Mouse (Mus musculus): ENCODE results near the gene Slc1a2. TPM values are rescaled to one million over a fixed set of nuclear protein-coding genes. Genes with fewer than 3 reads are reported as not detected.

Gene Slc1a2
- polyA plus RNA-seq (2016; fragmentation: Nextera tagmentation; extraction: Ambion mirVana), result 7.9 and 11.4 TPM in 2 replicates

GRCm38 (mm10) chr2:102658163-102658660, at the start of gene Slc1a2:
Slc1a2 (plus strand) TSS chr2:102658659.
- H3K27me3 ChIP-seq (ENCODE audit: low read depth, poor library complexity, severe bottlenecking), result peaks cover 33% of the 10 kb centered on the region
- peaks cover 69% of the 10 kb centered on the region for H3K4me1 ChIP-seq
- H3K36me3 ChIP-seq, result no peaks in the 10 kb centered on the region
- H3K9me3 ChIP-seq (replicated peaks), result no peaks in the 10 kb centered on the region
- DNase-seq (ENCODE audit: low spot score), result peak; percentile 56
- H3K4me3 ChIP-seq, result peak within 1 kb of the TSS; percentile 87
- peak within 1 kb of the TSS; percentile 94 for H3K27ac ChIP-seq (replicated peaks)
- 2% methylated on average over 20 of the region's 20 CpGs for WGBS

- Histone ChIP-seq H3K27me3 (ENCODE audit: low read depth, poor library complexity, severe bottlenecking) (no peaks in the 10 kb centered on the region), H3K9me3 (replicated peaks) (no peaks in the 10 kb centered on the region), H3K4me1 (no peaks in the 10 kb centered on the region), H3K36me3 (no peaks in the 10 kb centered on the region), H3K27ac (replicated peaks) (no peak overlapping the region), H3K4me3 (no peak overlapping the region)
- no peak for DNase-seq (ENCODE audit: low spot score)
- WGBS, result 98% methylated on average over 4 of the region's 4 CpGs
These were observed 48.0 kb upstream of the Slc1a2 start for GRCm38 (mm10) chr2:102610485-102610884.

GRCm38 (mm10) chr2:102616637-102617036, 41.8 kb upstream of the Slc1a2 start:
- no peak overlapping the region for H3K4me3 ChIP-seq
- DNase-seq (ENCODE audit: low spot score), result no peak
- WGBS, result 82% methylated on average over 2 of the region's 2 CpGs

GRCm38 (mm10) chr2:102620744-102621429, 37.6 kb upstream of the Slc1a2 start:
- Histone ChIP-seq H3K4me3 (no peak overlapping the region), H3K27me3 (ENCODE audit: low read depth, poor library complexity, severe bottlenecking) (no peaks in the 10 kb centered on the region), H3K27ac (replicated peaks) (peak overlapping the region; percentile 25), H3K9me3 (replicated peaks) (no peaks in the 10 kb centered on the region), H3K36me3 (no peaks in the 10 kb centered on the region), H3K4me1 (peaks cover 7% of the 10 kb centered on the region; the same call in 1 of the 2 replicates)
- WGBS, result 78% methylated on average over 12 of the region's 12 CpGs
- DNase-seq (ENCODE audit: low spot score), result no peak

More at GRCm38 (mm10) chr2:102616637-102617036, 41.8 kb upstream of the Slc1a2 start:
- no peaks in the 10 kb centered on the region for H3K36me3 ChIP-seq
- no peak overlapping the region for H3K27ac ChIP-seq (replicated peaks)
- H3K4me1 ChIP-seq, result peaks cover 7% of the 10 kb centered on the region; the same call in 1 of the 2 replicates
- H3K27me3 ChIP-seq (ENCODE audit: low read depth, poor library complexity, severe bottlenecking), result no peaks in the 10 kb centered on the region
- H3K9me3 ChIP-seq (replicated peaks), result no peaks in the 10 kb centered on the region

- Histone ChIP-seq H3K4me1 (peaks cover 7% of the 10 kb centered on the region; the same call in 1 of the 2 replicates), H3K9me3 (replicated peaks) (no peaks in the 10 kb centered on the region), H3K27ac (replicated peaks) (no peak overlapping the region), H3K4me3 (no peak overlapping the region), H3K36me3 (no peaks in the 10 kb centered on the region), H3K27me3 (ENCODE audit: low read depth, poor library complexity, severe bottlenecking) (no peaks in the 10 kb centered on the region)
- DNase-seq (ENCODE audit: low spot score), result no peak
- 87% methylated on average over 5 of the region's 5 CpGs for WGBS
These were observed 36.3 kb upstream of the Slc1a2 start for GRCm38 (mm10) chr2:102622176-102622575.

- H3K27me3 ChIP-seq (ENCODE audit: low read depth, poor library complexity, severe bottlenecking), result no peaks in the 10 kb centered on the region
- no peaks in the 10 kb centered on the region for H3K36me3 ChIP-seq
- no peak overlapping the region for H3K27ac ChIP-seq (replicated peaks)
- no peak overlapping the region for H3K4me3 ChIP-seq
- H3K9me3 ChIP-seq (replicated peaks), result no peaks in the 10 kb centered on the region
- peaks cover 7% of the 10 kb centered on the region; the same call in 1 of the 2 replicates for H3K4me1 ChIP-seq
- no peak for DNase-seq (ENCODE audit: low spot score)
These were observed 35.5 kb upstream of the Slc1a2 start for GRCm38 (mm10) chr2:102622943-102623342.

GRCm38 (mm10) chr2:102624538-102624937, 33.9 kb upstream of the Slc1a2 start:
- WGBS, result 85% methylated on average over 1 of the region's 1 CpGs
- Histone ChIP-seq H3K4me1 (peaks cover 7% of the 10 kb centered on the region; the same call in 1 of the 2 replicates), H3K27me3 (ENCODE audit: low read depth, poor library complexity, severe bottlenecking) (no peaks in the 10 kb centered on the region), H3K4me3 (no peak overlapping the region), H3K36me3 (no peaks in the 10 kb centered on the region), H3K9me3 (replicated peaks) (no peaks in the 10 kb centered on the region), H3K27ac (replicated peaks) (no peak overlapping the region)
- no peak for DNase-seq (ENCODE audit: low spot score)

- Histone ChIP-seq H3K9me3 (replicated peaks) (no peaks in the 10 kb centered on the region), H3K27me3 (ENCODE audit: low read depth, poor library complexity, severe bottlenecking) (no peaks in the 10 kb centered on the region), H3K4me3 (no peak overlapping the region), H3K27ac (replicated peaks) (no peak overlapping the region), H3K36me3 (no peaks in the 10 kb centered on the region), H3K4me1 (no peaks in the 10 kb centered on the region)
- WGBS, result 90% methylated on average over 4 of the region's 4 CpGs
- no peak for DNase-seq (ENCODE audit: low spot score)
These were observed 26.1 kb upstream of the Slc1a2 start for GRCm38 (mm10) chr2:102632361-102632760.

- Histone ChIP-seq H3K27ac (replicated peaks) (no peak overlapping the region), H3K27me3 (ENCODE audit: low read depth, poor library complexity, severe bottlenecking) (no peaks in the 10 kb centered on the region), H3K36me3 (no peaks in the 10 kb centered on the region), H3K4me1 (no peaks in the 10 kb centered on the region), H3K4me3 (no peak overlapping the region), H3K9me3 (replicated peaks) (no peaks in the 10 kb centered on the region)
- DNase-seq (ENCODE audit: low spot score), result no peak
- 90% methylated on average over 1 of the region's 1 CpGs for WGBS
These were observed 24.4 kb upstream of the Slc1a2 start for GRCm38 (mm10) chr2:102634010-102634409.

- no peak for DNase-seq (ENCODE audit: low spot score)
- WGBS, result 83% methylated on average over 3 of the region's 3 CpGs
- H3K4me3 ChIP-seq, result no peak overlapping the region
These were observed 22.9 kb upstream of the Slc1a2 start for GRCm38 (mm10) chr2:102635523-102636060.

GRCm38 (mm10) chr2:102636116-102636600, 22.3 kb upstream of the Slc1a2 start:
- WGBS, result 92% methylated on average over 7 of the region's 7 CpGs
- H3K27me3 ChIP-seq (ENCODE audit: low read depth, poor library complexity, severe bottlenecking), result no peaks in the 10 kb centered on the region
- H3K4me1 ChIP-seq, result no peaks in the 10 kb centered on the region
- H3K9me3 ChIP-seq (replicated peaks), result no peaks in the 10 kb centered on the region
- no peak overlapping the region for H3K4me3 ChIP-seq
- H3K36me3 ChIP-seq, result no peaks in the 10 kb centered on the region
- no peak for DNase-seq (ENCODE audit: low spot score)
- no peak overlapping the region for H3K27ac ChIP-seq (replicated peaks)

More at GRCm38 (mm10) chr2:102635523-102636060, 22.9 kb upstream of the Slc1a2 start:
- no peaks in the 10 kb centered on the region for H3K4me1 ChIP-seq
- H3K27ac ChIP-seq (replicated peaks), result no peak overlapping the region
- no peaks in the 10 kb centered on the region for H3K36me3 ChIP-seq
- no peaks in the 10 kb centered on the region for H3K27me3 ChIP-seq (ENCODE audit: low read depth, poor library complexity, severe bottlenecking)
- no peaks in the 10 kb centered on the region for H3K9me3 ChIP-seq (replicated peaks)

- Histone ChIP-seq H3K4me1 (no peaks in the 10 kb centered on the region), H3K36me3 (no peaks in the 10 kb centered on the region), H3K4me3 (no peak overlapping the region), H3K9me3 (replicated peaks) (no peaks in the 10 kb centered on the region), H3K27ac (replicated peaks) (no peak overlapping the region), H3K27me3 (ENCODE audit: low read depth, poor library complexity, severe bottlenecking) (no peaks in the 10 kb centered on the region)
- whole genome bisulfite sequencing, result 76% methylated on average over 5 of the region's 5 CpGs
- no peak for DNase-seq (ENCODE audit: low spot score)
These were observed 20.3 kb upstream of the Slc1a2 start for GRCm38 (mm10) chr2:102638140-102638539.

- no peaks in the 10 kb centered on the region for H3K9me3 ChIP-seq (replicated peaks)
- no peak overlapping the region for H3K4me3 ChIP-seq
- no peaks in the 10 kb centered on the region for H3K36me3 ChIP-seq
- WGBS, result 90% methylated on average over 2 of the region's 2 CpGs
- H3K4me1 ChIP-seq, result no peaks in the 10 kb centered on the region
- DNase-seq (ENCODE audit: low spot score), result no peak
- H3K27ac ChIP-seq (replicated peaks), result no peak overlapping the region
- H3K27me3 ChIP-seq (ENCODE audit: low read depth, poor library complexity, severe bottlenecking), result no peaks in the 10 kb centered on the region
These were observed 19.8 kb upstream of the Slc1a2 start for GRCm38 (mm10) chr2:102638690-102639089.

Data from midbrain, embryonic 10.5 days (tissue).